Mouse (Mus musculus) mature B cell (primary cell): Measurements from ENCODE around the gene Iqcg.
"Not testable (repeated sequence)": the region's sequence is repeated elsewhere in the genome, so short reads cannot be mapped to it uniquely, and the experiment has no call there.

Source experiments
- in situ Hi-C: fragments of 300-500 bp; cut with MboI; formaldehyde crosslinking; loops from 2 replicates; pipeline ENCODE4 v1.14.3; 2019

The Iqcg gene

GRCm38 (mm10) chr16:33056095-33056785 lies at the start of gene Iqcg, which contains the start of gene Rpl35a:
Gene Iqcg, minus strand, starts transcription at chr16:33056218.
Gene Rpl35a, plus strand, starts transcription at chr16:33056453.
- in situ Hi-C loops = no loop called here

DNA sequence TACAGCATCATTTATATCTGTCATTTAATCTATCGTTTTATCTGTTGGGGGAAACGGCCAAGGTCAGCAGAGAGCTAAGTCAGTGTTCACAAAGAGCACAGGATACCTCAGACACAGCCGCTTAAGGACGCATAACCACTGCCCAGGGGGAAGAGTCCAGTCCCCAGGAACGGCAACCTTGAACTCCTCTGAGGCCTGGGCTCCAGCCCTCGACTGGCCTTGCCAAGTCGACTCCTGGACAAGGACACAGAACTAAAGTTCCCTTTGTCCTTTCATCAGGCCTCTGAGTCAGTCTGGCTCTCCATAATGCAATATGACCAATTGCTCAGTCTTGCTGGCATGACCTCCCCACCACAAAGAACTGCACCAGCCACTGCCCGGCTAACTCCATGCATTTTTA lies 29.6 kb upstream of the Iqcg start:
- in situ Hi-C loops = no loop called here

GRCm38 (mm10) chr16:33083996-33084395 lies 28.0 kb upstream of the Iqcg start:
- in situ Hi-C loops = no loop called here

DNA sequence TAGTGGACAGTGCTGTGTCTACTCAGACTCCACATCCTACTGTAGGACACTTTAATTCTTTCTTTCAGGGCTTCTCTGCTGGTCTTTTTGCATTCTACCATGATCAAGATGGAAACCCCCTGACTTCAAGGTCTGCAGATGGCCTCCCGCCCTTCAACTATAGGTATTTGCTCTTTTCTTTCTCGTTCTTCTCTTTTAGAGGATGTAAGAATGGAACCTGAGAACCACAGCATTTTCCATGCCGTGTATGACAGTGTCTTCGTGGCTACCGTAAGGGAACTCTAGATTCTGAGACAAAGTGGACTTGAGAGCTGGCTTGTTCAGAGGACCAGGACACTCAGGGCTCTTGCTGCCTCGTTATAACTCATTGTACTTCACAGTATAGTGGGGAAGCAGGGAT lies 26.9 kb upstream of the Iqcg start:
- in situ Hi-C loops = no loop called here

DNA sequence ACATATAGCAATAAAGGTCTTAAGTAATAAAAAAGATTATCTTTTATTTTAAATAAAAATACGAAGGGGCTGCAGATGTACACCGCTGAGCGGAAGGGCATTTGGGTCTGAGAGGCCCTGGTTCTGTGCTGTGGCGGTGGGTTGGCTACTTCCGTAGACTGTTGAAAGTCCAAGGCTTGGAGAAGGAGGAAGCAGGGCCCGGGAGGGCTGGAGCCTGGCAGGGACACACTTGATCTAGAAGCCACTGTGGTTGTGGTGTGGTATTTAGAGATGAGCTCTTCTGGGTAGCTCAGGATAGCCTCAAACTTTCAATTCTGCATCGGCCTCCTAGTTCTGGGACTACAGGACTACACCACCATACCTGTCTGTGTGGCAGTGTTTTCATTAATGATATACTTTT lies 24.0 kb upstream of the Iqcg start:
- in situ Hi-C loops = no loop called here

DNA sequence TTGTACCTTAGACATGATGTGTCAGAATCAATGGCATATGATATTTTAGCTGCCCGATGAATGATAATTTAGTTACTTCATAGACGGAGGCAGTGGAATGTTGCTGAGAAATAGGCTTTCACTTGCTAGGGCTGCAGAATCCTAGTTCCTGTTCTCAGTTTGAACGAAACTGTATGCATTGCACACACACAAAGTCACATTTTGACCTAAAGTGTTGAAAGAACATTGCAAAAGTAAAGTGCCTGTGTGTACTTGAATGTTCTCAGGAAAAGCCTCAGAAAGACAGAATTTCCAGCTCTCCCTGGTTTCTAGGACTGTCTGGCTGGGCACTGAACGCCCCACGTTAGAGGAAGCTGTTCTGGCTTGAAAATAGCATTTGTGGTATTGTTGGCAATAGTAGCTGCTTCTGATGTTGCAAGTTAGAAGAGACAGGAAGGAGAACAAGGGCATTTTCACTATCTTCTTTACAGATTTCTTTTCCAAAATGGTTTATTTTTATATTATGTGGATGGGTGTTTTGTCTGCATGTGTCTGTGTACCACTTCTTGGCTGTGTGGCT lies 21.1 kb upstream of the Iqcg start:
- in situ Hi-C loops = no loop called here

GRCm38 (mm10) chr16:33076078-33076477 lies 20.1 kb upstream of the Iqcg start:
- in situ Hi-C loops = no loop called here

DNA sequence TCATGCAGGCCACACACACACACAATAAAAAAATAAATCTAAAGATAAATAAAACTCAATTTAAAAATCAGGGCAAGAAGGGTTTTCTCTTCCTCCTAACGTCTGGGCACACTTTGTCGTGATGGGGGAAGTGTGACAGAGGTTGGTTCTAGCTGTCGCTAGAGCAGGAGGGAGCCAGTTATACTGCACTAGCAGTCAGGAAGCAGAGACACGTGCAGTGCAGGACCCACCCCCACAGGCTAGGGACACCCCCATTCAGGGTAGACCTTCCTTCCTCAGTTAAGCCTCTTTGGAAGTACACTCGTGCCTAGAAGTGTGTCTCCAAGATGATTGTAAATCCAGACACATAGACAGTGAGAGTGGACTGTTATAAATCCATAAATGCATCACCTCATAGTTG lies 18.9 kb upstream of the Iqcg start:
- in situ Hi-C loops = no loop called here

GRCm38 (mm10) chr16:33072871-33073557 lies 17.0 kb upstream of the Iqcg start:
- in situ Hi-C loops = no loop called here

DNA sequence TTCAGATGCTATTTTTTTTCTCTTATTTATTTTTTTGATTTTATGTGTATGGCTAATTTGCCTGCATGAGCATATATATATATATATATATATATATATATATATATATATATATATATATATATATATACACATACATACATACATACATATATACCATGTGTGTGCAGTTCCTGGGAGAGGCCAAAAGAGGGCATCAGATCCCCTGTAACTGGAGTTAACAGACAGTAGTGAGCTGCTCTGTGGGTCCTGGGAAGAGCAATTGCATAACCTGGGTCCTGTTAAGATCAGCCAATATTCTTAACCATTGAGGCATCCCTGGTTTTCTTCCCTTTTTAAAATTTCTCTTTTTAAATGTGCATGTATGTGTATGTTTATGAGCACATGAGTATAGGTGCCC lies 14.9 kb upstream of the Iqcg start:
- in situ Hi-C loops = no loop called here

DNA sequence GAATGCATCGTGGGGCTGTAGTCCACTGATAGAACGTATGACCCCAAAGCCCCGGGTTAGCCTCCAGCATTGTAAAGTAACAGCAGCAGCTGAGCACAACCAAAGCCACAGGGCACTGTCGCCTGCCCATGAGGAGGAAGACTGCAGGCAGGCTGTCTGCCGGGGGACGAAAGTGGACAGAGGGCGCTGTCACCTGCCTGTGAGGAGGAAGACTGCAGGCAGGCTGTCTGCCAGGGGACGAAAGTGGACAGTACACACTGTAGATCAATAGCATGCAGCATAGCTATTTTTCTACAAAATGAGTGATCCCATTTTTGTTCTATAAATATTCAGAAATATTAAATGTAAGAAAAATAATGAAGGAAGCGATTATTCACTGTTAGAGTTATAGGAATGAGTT lies 8.6 kb upstream of the Iqcg start:
- in situ Hi-C loops = no loop called here

- in situ Hi-C loops = no loop called here
Observed at GRCm38 (mm10) chr16:33063267-33063666, 7.2 kb upstream of the Iqcg start.

DNA sequence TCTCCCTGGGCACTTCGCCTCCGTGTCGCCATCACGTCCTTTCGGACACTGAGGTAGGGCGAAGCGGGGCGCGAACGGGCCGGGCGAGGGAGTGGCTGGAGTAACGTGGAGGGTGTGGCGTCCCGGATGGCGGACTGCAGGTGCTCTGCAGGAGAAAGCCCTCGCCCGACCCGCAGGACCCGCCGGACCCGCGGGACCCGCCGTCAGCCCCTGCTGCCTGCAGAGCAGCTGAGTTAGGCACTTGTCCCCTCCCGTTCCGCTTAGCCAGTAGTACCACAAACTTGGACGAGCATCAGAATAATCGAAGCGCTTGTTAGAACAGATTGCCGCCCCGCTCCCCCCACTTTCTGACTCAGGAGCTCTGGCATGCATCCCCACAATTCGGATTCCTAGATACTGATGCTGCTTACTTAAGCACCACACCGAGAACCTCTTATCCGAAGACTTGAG lies 6.7 kb upstream of the Iqcg start:
- in situ Hi-C loops = no loop called here

DNA sequence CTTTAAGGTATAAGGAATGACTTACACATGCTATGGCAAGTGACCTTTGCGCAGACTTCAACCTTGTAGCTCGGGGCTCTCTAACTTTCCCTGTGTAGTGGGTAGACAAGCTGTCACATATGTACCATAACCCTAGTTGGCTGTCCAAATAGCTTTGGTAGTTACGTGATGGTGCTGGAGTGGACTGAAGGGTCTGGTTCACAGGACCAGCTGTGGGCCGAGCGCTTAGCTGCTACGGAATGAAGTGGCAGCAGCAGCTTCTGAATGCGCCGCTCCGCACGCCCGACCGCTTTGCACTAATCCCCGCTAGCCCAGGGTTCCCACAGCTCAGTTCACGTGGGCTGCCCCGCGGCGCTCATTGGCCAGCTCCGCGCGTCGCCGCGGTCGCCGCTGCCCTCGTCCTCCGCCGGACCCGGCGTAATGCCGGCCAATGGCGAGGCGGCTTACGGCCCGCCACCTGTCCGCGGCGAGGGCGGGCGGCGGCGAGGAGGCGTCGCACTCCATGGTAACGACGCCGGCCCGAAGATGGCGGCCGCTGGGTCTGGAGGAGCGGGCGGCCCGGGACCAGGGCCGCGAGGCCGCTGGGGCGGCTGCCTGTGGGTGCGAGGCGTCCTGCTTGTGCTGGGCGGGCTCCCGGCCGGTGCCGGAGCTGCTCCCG lies 6.1 kb upstream of the Iqcg start, which contains the start of gene Lmln:
TSS of gene Lmln (plus strand) at position 498 of the 658 bp plus-strand sequence.
- in situ Hi-C loops = no loop called here

DNA sequence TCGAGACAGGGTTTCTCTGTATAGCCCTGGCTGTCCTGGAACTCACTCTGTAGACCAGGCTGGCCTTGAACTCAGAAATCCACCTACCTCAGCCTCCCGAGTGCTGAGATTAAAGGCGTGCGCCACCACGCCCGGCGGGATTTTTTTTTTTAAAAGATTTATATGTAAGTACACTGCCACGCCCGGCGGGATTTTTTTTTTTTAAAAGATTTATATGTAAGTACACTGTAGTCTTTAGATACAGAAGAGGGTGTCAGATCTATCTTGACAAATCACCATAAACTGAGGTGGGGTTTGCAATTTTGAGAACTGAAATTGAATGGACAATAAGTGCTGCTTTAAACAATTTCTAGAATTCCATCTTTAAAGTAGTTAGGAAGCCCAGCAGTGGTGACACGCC lies 5.4 kb upstream of the Iqcg start:
- in situ Hi-C loops = no loop called here

GRCm38 (mm10) chr16:33060926-33061325 lies 4.9 kb upstream of the Iqcg start:
- in situ Hi-C loops = no loop called here

GRCm38 (mm10) chr16:33059471-33059870 lies 3.5 kb upstream of the Iqcg start:
- in situ Hi-C loops = no loop called here

DNA sequence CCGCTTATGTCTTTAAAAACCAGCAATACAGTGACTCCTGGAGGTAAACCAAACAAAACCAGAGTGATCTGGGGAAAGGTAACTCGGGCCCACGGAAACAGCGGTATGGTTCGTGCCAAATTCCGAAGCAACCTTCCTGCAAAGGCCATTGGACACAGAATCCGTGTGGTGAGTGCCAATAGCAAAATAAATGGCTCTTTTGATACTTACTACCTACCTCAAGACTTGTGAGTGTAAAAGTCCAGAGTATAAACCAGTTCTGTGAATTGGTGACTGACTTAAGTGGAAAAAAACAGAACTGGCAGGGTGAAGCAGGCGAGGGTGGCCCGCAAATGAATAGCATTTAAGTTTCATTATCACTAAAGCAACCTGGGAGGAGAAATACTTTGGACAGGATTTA lies 2.6 kb upstream of the Iqcg start:
- in situ Hi-C loops = not testable (repeated sequence)

DNA sequence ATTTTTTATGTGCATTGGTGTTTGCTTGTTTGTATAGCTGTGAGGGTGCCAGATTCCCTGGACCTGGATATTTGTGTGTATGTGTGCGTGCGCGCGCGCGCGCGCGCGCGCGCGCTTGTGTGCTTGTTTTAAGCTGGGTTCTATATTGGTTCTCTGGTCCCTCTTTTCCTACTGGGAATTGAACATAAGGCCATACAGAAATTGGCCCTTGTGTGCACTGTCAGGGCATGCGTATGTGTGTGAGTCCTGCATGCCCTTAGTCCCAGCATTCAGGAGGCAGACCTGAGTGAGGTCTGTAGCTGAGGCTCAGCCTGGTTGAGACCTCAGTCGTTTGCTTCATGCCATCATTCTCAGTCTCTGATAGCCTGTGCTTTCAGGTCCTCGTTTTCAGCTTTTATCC lies 2.0 kb upstream of the Iqcg start:
- in situ Hi-C loops = no loop called here

DNA sequence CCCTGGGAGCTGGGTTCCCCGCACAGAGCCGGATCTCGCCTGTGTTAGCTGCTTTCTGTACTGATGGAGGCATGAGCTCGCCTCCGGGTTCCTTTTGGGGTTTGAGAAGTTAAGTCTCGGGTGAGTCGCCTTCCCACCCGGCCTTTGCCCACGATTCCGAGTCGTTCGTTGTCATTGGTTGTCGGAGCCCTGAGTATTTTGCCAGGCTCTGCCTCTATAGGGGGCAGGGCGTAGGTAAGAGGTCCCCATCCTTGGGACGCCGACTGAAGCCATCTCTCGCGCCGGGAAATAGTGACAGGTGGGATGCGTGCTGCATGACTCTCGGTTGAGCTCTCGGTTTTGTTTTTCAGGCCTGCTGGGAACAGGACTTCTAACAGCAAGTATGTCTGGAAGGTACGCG lies 768 bp upstream of the Iqcg start:
- in situ Hi-C loops = no loop called here

- in situ Hi-C loops = no loop called here
Observed at GRCm38 (mm10) chr16:33055655-33056054, 363 bp downstream of the Iqcg start.

DNA sequence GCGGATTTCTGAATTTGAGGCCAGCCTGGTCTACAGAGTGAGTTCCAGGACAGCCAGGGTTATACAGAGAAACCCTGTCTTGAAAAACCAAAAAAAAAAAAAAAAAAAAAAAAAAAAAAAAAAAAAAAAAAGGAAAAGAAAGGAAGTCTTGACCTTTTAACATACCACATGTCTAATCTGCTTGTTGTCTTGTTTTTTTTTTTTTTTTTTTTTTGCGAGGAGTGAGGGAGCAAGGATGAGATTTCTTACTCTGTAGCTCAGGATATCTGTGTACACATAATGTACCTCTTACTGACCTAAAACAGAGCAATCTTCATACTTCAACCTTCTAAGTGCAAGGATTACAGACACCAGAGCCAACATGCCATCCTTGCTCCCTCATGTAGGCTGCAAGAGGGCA lies 1.1 kb downstream of the Iqcg start:
- in situ Hi-C loops = not testable (repeated sequence)

DNA sequence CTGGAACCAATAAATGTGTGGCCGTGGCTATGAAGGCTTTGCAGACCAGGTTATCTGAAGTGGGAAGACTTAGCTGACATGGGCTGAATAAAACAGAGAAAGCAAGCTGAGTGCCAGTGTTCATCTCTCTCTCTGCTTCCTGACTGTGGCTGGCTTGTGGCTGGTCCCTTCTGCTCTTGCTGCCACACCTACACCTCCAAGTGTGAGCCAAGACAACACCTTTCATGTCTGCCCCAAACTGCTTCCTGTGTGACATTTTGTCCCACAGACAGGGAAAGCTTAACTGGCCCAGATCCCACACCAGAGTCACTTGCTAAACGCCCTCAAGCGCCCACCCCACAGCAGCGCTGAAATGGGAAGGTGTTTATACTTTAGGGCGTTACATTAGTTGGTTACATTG lies 2.9 kb downstream of the Iqcg start:
- in situ Hi-C loops = no loop called here
